Mouse (Mus musculus): ENCODE data around the gene Dgki. TPM values are rescaled to one million over a fixed set of nuclear protein-coding genes. Genes with fewer than 3 reads are reported as not detected.

Gene Dgki
- polyA plus RNA-seq, 1 experiment from 2014 or later, result 0.20 TPM

GRCm38 (mm10) chr6:37310601-37311000 is 10.6 kb upstream of the Dgki start:
- H3K36me3 ChIP-seq (ENCODE audit: control insufficient read depth, insufficient read depth), result no peaks in the 10 kb centered on the region
- H3K27me3 ChIP-seq (ENCODE audit: control insufficient read depth, insufficient read depth, low read depth, low read length), result no peaks in the 10 kb centered on the region
- no peaks in the 10 kb centered on the region for H3K9me3 ChIP-seq (replicated peaks; ENCODE audit: control insufficient read depth, low read length)
- H3K4me2 ChIP-seq (ENCODE audit: low read depth, low read length), result no peak overlapping the region
- H3K27ac ChIP-seq (ENCODE audit: low read length), result no peak overlapping the region
- WGBS (ENCODE audit: insufficient replicate concordance), result 34% methylated on average over 4 of the region's 4 CpGs
- ATAC-seq (ENCODE audit: low read depth), result no peak
- H3K4me1 ChIP-seq (ENCODE audit: control insufficient read depth, low read depth, low read length), result no peaks in the 10 kb centered on the region
- no peak overlapping the region for H3K4me3 ChIP-seq (ENCODE audit: low read depth, low read length)
- no peak overlapping the region for H3K9ac ChIP-seq (ENCODE audit: low read depth, low read length)

GRCm38 (mm10) chr6:37306616-37307015 is 6.6 kb upstream of the Dgki start:
- no peak for ATAC-seq (ENCODE audit: low read depth)
- Histone ChIP-seq H3K9me3 (replicated peaks; ENCODE audit: control insufficient read depth, low read length) (no peaks in the 10 kb centered on the region), H3K36me3 (ENCODE audit: control insufficient read depth, insufficient read depth) (no peaks in the 10 kb centered on the region), H3K27ac (ENCODE audit: low read length) (no peak overlapping the region), H3K27me3 (ENCODE audit: control insufficient read depth, insufficient read depth, low read depth, low read length) (peaks cover 5% of the 10 kb centered on the region), H3K4me1 (ENCODE audit: control insufficient read depth, low read depth, low read length) (no peaks in the 10 kb centered on the region), H3K4me2 (ENCODE audit: low read depth, low read length) (no peak overlapping the region), H3K4me3 (ENCODE audit: low read depth, low read length) (no peak overlapping the region), H3K9ac (ENCODE audit: low read depth, low read length) (no peak overlapping the region)
- 50% methylated on average over 1 of the region's 1 CpGs for WGBS (ENCODE audit: insufficient replicate concordance)

DNA sequence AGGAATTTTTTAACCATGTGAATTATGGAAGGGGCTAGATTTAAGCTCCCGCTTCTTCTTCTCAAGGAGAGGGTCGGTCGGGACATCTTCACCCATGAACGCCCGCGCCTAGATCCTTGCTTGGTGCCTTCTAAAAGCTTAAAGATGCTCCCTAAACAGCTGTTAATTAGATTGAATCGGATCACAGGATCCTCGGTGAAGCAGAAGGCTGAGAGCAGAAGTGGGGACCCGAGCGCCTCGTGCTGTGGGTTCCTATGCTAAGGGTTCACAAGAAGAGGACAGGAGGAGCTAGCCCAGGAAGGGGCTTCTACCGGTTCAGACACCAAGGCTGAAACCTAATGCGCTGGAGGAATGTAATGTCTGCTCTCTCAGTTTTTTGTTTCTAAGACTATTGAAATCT is 508 bp upstream of the Dgki start:
- H3K4me2 ChIP-seq (ENCODE audit: low read depth, low read length), result no peak overlapping the region
- H3K4me1 ChIP-seq (ENCODE audit: control insufficient read depth, low read depth, low read length), result no peaks in the 10 kb centered on the region
- no peaks in the 10 kb centered on the region for H3K36me3 ChIP-seq (ENCODE audit: control insufficient read depth, insufficient read depth)
- no peak overlapping the region for H3K9ac ChIP-seq (ENCODE audit: low read depth, low read length)
- no peak overlapping the region for H3K4me3 ChIP-seq (ENCODE audit: low read depth, low read length)
- H3K27me3 ChIP-seq (ENCODE audit: control insufficient read depth, insufficient read depth, low read depth, low read length), result peaks cover 48% of the 10 kb centered on the region
- 14% methylated on average over 13 of the region's 13 CpGs for WGBS (ENCODE audit: insufficient replicate concordance)
- no peak for ATAC-seq (ENCODE audit: low read depth)
- H3K9me3 ChIP-seq (replicated peaks; ENCODE audit: control insufficient read depth, low read length), result no peaks in the 10 kb centered on the region
- H3K27ac ChIP-seq (ENCODE audit: low read length), result no peak overlapping the region

DNA sequence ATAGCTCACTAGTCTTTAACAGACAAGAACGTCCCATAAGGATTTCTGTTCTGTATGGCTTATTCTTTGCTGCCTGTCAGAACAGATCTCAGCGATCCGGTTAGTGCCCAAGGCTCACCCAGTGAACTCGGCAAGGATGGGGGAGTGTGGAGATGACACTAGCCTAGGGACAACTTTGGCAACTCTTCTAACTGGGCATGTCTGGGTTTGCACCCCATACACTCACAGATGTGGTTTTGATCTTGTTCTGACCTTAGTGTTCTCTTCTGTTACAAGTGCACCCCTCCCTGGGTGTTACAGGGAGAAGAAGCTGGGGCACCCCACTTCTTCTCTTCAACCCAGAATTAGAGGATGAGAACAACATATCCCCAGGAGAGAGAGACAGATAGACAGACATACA is 1.0 kb downstream of the Dgki start:
- H3K27me3 ChIP-seq (ENCODE audit: control insufficient read depth, insufficient read depth, low read depth, low read length), result peaks cover 48% of the 10 kb centered on the region

DNA sequence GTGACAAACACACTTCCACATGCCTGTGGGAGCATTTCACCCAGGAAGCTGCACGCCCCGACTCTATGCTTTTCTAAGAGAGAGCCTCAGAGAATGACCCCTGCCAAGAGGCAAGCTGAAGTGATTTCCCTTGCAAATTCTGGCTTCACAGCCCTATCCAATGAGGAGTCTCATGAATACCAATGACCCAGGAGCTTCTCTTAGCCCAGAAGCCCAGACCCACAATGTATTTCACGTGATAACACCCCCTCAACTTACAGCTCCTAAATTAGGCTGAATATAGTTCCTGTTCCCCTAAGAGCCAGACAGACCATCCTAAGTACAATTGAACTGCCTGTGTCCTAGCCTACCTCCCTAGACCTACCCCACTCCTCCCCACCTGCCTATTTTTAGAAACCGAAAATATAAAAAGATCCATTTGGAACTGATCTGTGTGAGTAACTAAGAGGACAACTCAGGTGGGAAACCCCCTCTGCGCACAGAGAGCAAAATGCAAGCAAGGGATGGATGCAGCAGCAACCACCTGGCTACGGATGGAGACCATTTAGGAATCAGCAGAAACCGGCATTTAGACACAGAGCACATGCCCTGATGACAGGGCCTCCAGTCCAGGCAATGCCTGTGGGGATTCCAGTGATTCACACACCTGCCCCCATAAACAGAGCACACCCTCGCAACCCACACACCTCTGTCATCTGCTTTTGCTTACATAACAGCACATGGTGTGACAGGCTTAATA is 2.1 kb downstream of the Dgki start:
- H3K4me2 ChIP-seq (ENCODE audit: low read depth, low read length), result no peak overlapping the region
- no peaks in the 10 kb centered on the region for H3K4me1 ChIP-seq (ENCODE audit: control insufficient read depth, low read depth, low read length)
- ATAC-seq (ENCODE audit: low read depth), result no peak
- 42% methylated on average over 8 of the region's 8 CpGs for WGBS (ENCODE audit: insufficient replicate concordance)
- peaks cover 48% of the 10 kb centered on the region for H3K27me3 ChIP-seq (ENCODE audit: control insufficient read depth, insufficient read depth, low read depth, low read length)
- H3K27ac ChIP-seq (ENCODE audit: low read length), result no peak overlapping the region
- H3K9me3 ChIP-seq (replicated peaks; ENCODE audit: control insufficient read depth, low read length), result no peaks in the 10 kb centered on the region
- H3K36me3 ChIP-seq (ENCODE audit: control insufficient read depth, insufficient read depth), result no peaks in the 10 kb centered on the region
- H3K9ac ChIP-seq (ENCODE audit: low read depth, low read length), result no peak overlapping the region
- no peak overlapping the region for H3K4me3 ChIP-seq (ENCODE audit: low read depth, low read length)

More for the DNA sequence above, 1.0 kb downstream of the Dgki start:
- Histone ChIP-seq H3K36me3 (ENCODE audit: control insufficient read depth, insufficient read depth) (no peaks in the 10 kb centered on the region), H3K4me3 (ENCODE audit: low read depth, low read length) (no peak overlapping the region), H3K27ac (ENCODE audit: low read length) (no peak overlapping the region), H3K4me2 (ENCODE audit: low read depth, low read length) (no peak overlapping the region), H3K4me1 (ENCODE audit: control insufficient read depth, low read depth, low read length) (no peaks in the 10 kb centered on the region), H3K9ac (ENCODE audit: low read depth, low read length) (no peak overlapping the region), H3K9me3 (replicated peaks; ENCODE audit: control insufficient read depth, low read length) (no peaks in the 10 kb centered on the region)
- no peak for ATAC-seq (ENCODE audit: low read depth)
- 32% methylated on average over 4 of the region's 4 CpGs for WGBS (ENCODE audit: insufficient replicate concordance)

DNA sequence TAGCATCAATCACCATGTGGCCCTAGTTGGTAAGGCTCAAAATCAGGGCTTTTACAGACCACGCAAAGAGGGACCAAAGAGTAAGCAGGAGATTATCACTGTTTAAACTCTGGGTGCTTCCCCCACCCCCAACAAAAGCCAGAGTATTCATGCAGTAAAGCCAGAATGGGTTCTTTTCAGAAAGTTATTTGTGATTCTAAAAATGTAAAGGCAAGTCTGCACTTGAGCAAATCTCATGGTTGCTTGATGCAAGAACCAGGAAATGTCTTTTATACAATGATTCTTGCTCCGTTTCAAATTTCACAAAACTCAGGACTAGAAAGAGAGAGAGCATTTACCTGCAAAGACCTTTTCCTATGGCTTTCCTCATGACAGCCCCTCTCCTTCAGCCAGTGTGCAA is 7.9 kb downstream of the Dgki start:
- no peak overlapping the region for H3K27ac ChIP-seq (ENCODE audit: low read length)

GRCm38 (mm10) chr6:37291171-37291570 is 8.8 kb downstream of the Dgki start:
- no peak overlapping the region for H3K4me3 ChIP-seq (ENCODE audit: low read depth, low read length)
- no peak overlapping the region for H3K27ac ChIP-seq (ENCODE audit: low read length)
- H3K4me2 ChIP-seq (ENCODE audit: low read depth, low read length), result no peak overlapping the region
- H3K9me3 ChIP-seq (replicated peaks; ENCODE audit: control insufficient read depth, low read length), result no peaks in the 10 kb centered on the region
- H3K36me3 ChIP-seq (ENCODE audit: control insufficient read depth, insufficient read depth), result no peaks in the 10 kb centered on the region
- no peaks in the 10 kb centered on the region for H3K4me1 ChIP-seq (ENCODE audit: control insufficient read depth, low read depth, low read length)
- H3K9ac ChIP-seq (ENCODE audit: low read depth, low read length), result no peak overlapping the region
- no peak for ATAC-seq (ENCODE audit: low read depth)
- H3K27me3 ChIP-seq (ENCODE audit: control insufficient read depth, insufficient read depth, low read depth, low read length), result no peaks in the 10 kb centered on the region
- 60% methylated on average over 1 of the region's 1 CpGs for WGBS (ENCODE audit: insufficient replicate concordance)

More for the DNA sequence above, 7.9 kb downstream of the Dgki start:
- Histone ChIP-seq H3K4me3 (ENCODE audit: low read depth, low read length) (no peak overlapping the region), H3K4me2 (ENCODE audit: low read depth, low read length) (no peak overlapping the region), H3K36me3 (ENCODE audit: control insufficient read depth, insufficient read depth) (no peaks in the 10 kb centered on the region), H3K9me3 (replicated peaks; ENCODE audit: control insufficient read depth, low read length) (no peaks in the 10 kb centered on the region), H3K9ac (ENCODE audit: low read depth, low read length) (no peak overlapping the region), H3K27me3 (ENCODE audit: control insufficient read depth, insufficient read depth, low read depth, low read length) (no peaks in the 10 kb centered on the region; the same call in 1 of the 2 replicates), H3K4me1 (ENCODE audit: control insufficient read depth, low read depth, low read length) (no peaks in the 10 kb centered on the region)
- ATAC-seq (ENCODE audit: low read depth), result no peak
- WGBS (ENCODE audit: insufficient replicate concordance), result 56% methylated on average over 2 of the region's 2 CpGs

DNA sequence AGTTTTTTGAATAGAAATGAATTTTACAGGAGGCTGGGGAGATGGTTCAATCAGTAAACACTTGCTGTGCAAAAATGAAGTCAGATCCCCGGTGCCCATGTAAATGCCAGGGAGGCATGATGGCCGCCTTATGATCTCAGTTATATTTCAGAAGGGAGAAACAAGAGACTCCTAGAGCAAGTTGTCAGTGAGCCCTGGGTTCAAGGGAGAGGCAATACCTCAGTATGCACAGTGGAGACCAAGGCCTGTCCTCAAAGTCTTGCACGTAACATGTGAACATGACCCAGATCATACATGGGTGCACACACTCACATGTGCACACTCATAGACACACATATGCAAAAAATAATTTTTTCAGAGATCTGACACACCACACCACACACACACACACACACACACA is 9.3 kb downstream of the Dgki start:
- ATAC-seq (ENCODE audit: low read depth), result no peak
- Histone ChIP-seq H3K27ac (ENCODE audit: low read length) (no peak overlapping the region), H3K4me3 (ENCODE audit: low read depth, low read length) (no peak overlapping the region), H3K36me3 (ENCODE audit: control insufficient read depth, insufficient read depth) (no peaks in the 10 kb centered on the region), H3K9me3 (replicated peaks; ENCODE audit: control insufficient read depth, low read length) (no peaks in the 10 kb centered on the region), H3K4me1 (ENCODE audit: control insufficient read depth, low read depth, low read length) (no peaks in the 10 kb centered on the region), H3K9ac (ENCODE audit: low read depth, low read length) (no peak overlapping the region), H3K27me3 (ENCODE audit: control insufficient read depth, insufficient read depth, low read depth, low read length) (no peaks in the 10 kb centered on the region), H3K4me2 (ENCODE audit: low read depth, low read length) (no peak overlapping the region)
- WGBS (ENCODE audit: insufficient replicate concordance), result 71% methylated on average over 3 of the region's 3 CpGs

DNA sequence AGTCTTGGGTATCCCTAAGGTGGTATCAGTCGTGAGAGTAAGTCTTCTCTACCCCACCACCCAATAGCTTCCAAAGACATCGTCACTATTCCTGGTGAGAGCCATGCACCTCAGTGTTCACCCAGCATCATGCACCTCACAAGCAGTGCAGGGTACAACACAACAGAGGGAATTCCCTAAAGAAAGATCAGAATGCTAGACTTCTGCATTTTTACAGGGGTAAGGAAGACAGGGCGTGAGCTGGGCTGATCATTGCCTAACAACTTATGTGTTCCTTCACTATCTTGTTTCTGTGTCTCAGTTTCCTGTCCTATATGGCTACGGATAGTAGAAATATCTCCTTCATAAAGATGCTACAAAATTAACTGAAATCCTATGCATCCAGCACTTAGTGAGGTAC is 13.8 kb downstream of the Dgki start:
- Histone ChIP-seq H3K4me3 (ENCODE audit: low read depth, low read length) (no peak overlapping the region), H3K27me3 (ENCODE audit: control insufficient read depth, insufficient read depth, low read depth, low read length) (no peaks in the 10 kb centered on the region), H3K27ac (ENCODE audit: low read length) (no peak overlapping the region), H3K9me3 (replicated peaks; ENCODE audit: control insufficient read depth, low read length) (no peaks in the 10 kb centered on the region), H3K36me3 (ENCODE audit: control insufficient read depth, insufficient read depth) (no peaks in the 10 kb centered on the region), H3K4me2 (ENCODE audit: low read depth, low read length) (no peak overlapping the region), H3K4me1 (ENCODE audit: control insufficient read depth, low read depth, low read length) (no peaks in the 10 kb centered on the region), H3K9ac (ENCODE audit: low read depth, low read length) (no peak overlapping the region)
- ATAC-seq (ENCODE audit: low read depth), result no peak
- WGBS (ENCODE audit: insufficient replicate concordance), result 56% methylated on average over 4 of the region's 4 CpGs
